Mouse (Mus musculus) kidney, adult 2 months (tissue): ENCODE measurements around the gene Abraxas2. TPM values are rescaled to one million over a fixed set of nuclear protein-coding genes. Genes with fewer than 3 reads are reported as not detected.

Experiments used
- DNase-seq: peaks from one replicate; pipeline ENCODE4 v3.0.0; 2021
- H3K27ac ChIP-seq: fragments of 200-500 bp; 2 replicates; pipeline ENCODE4 v1.5.1; 2012; ENCODE audit warnings: low read depth, low read length, control low read depth, inconsistent platforms; ENCODE audit not compliant: insufficient read depth
- H3K27me3 ChIP-seq: fragments of 200-500 bp; replicated peaks from 2 replicates; pipeline ENCODE4 v1.6.1; 2012; ENCODE audit warnings: mild to moderate bottlenecking, moderate library complexity, low read length, inconsistent platforms; ENCODE audit not compliant: control insufficient read depth, insufficient read depth
- H3K36me3 ChIP-seq: fragments of 200-500 bp; 2 replicates; pipeline ENCODE4 v1.6.1; 2012; ENCODE audit warnings: mild to moderate bottlenecking, moderate library complexity, low read length, inconsistent platforms; ENCODE audit not compliant: control insufficient read depth, insufficient read depth
- H3K4me1 ChIP-seq: fragments of 200-500 bp; 2 replicates; pipeline ENCODE4 v1.6.1; 2011; ENCODE audit warnings: low read length; ENCODE audit not compliant: control insufficient read depth, insufficient read depth
- H3K4me3 ChIP-seq: fragments of 200-500 bp; 2 replicates; pipeline ENCODE4 v1.5.1; 2011; ENCODE audit warnings: mild to moderate bottlenecking, low read depth, low read length, control low read depth; ENCODE audit not compliant: insufficient read depth
- CTCF ChIP-seq: fragments of 200-500 bp; conservative IDR thresholded peaks from 2 replicates; pipeline ENCODE4 v1.5.1; 2011; ENCODE audit warnings: low read depth, mild to moderate bottlenecking, control low read depth, low read length, moderate library complexity, mixed read lengths; ENCODE audit not compliant: insufficient read depth, insufficient read length
- POLR2A ChIP-seq: fragments of 200-500 bp; IDR thresholded peaks from one replicate; pipeline ENCODE4 v1.6.1; 2011; ENCODE audit warnings: low read depth, low read length, control low read depth
- WGBS: fragments of 180-500 bp; shearing (Covaris S2); methylation state at CpG from one replicate; pipeline ENCODE4 v1.1.7; 2018; 5-methylcytosine and 5-hydroxymethylcytosine counted together
- polyA plus RNA-seq: library from polyadenylated mRNA; depleted of rRNA; stranded (reverse); fragments of >200 nt; gene quantifications from 2 replicates; pipeline ENCODE4 v1.2.3, GENCODE M21; 2012

Abraxas2 gene
- polyA plus RNA-seq, 1 experiment = 17.9 TPM

DNA sequence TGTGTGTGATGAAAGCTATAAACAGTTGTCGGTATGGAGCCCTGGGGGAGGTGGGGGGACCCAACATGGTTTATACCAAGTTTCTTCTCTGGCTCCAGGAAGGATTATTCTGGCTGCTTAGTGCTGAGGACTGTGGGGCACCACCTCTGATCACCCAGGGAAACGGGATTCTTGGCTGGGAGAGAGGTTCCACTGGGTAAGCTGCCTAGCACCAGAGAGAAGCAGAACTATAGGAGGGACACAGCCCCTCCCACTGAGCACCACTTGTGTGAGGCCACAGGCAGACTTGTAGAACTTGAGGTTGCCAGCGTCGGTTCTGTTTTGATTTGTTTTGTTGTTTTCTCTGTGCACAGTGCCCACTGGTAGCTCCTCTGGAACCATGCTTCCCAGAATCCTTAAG, 5.1 kb upstream of the Abraxas2 start:
- Histone ChIP-seq H3K4me3 (no peak overlapping the region), H3K4me1 (peaks cover 2% of the 10 kb centered on the region; the same call in 1 of the 2 replicates), H3K36me3 (no peaks in the 10 kb centered on the region; the same call in none of the 2 replicates), H3K27me3 (no peaks in the 10 kb centered on the region), H3K27ac (no peak overlapping the region)
- TF ChIP-seq CTCF = no peak
- TF ChIP-seq POLR2A = no peak
- 78% methylated on average over 4 of the region's 4 CpGs for WGBS
- no peak for DNase-seq

DNA sequence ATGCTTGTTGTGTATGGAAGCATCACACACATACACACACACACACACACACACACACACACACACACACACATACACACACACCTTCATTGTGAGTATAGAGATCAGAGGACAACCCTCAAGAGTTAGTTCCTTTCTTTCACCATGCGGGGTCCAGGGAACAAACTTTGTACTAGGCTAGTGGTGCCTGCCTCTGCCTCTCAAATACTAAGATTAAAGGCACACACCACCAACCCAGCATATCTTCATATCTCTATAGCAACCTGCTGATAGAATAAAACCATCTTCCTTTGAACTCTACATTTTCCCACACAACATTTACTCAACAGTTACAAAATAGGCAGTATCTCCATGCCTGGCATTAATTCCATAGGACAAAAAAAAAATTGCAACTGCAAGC, 2.9 kb upstream of the Abraxas2 start:
- no peaks in the 10 kb centered on the region for H3K27me3 ChIP-seq
- no peak overlapping the region for H3K27ac ChIP-seq
- peaks cover 2% of the 10 kb centered on the region; the same call in 1 of the 2 replicates for H3K4me1 ChIP-seq
- no peak for TF ChIP-seq CTCF
- no peak for TF ChIP-seq POLR2A
- H3K36me3 ChIP-seq = no peaks in the 10 kb centered on the region
- no peak overlapping the region for H3K4me3 ChIP-seq
- DNase-seq = no peak
- WGBS = 83% methylated on average over 1 of the region's 1 CpGs

DNA sequence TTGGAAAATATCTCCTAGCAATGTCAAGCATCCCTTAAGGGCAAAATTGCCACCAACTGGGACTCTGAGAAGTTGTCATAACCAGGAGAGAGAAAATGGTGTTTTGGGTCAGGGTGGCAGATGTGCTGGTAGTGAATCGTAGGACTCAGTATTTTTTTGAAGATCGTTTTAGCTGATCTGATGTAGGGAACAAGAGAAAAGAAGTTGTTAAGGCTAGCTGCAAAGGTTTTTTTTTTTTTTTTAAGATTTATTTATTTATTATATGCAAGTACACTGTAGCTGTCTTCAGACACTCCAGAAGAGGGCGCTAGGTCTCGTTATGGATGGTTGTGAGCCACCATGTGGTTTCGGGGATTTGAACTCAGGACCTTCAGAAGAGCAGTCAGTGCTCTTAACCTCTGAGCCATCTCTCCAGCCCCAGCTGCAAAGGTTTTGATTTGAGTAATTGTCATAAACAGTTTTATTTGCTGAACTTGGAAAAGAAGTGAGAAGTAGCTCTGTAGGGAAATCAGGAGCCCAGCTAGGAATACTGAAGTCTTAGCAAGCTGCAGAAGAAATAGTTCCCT, 899 bp upstream of the Abraxas2 start:
- DNase-seq = no peak
- Histone ChIP-seq H3K4me3 (no peak overlapping the region), H3K27ac (no peak overlapping the region), H3K36me3 (no peaks in the 10 kb centered on the region), H3K4me1 (peaks cover 2% of the 10 kb centered on the region; the same call in 1 of the 2 replicates), H3K27me3 (no peaks in the 10 kb centered on the region)
- no peak for TF ChIP-seq POLR2A
- TF ChIP-seq CTCF = 0 out of 2 replicates have a peak, but pooled peaks have one; percentile 4
- WGBS = 67% methylated on average over 5 of the region's 5 CpGs

DNA sequence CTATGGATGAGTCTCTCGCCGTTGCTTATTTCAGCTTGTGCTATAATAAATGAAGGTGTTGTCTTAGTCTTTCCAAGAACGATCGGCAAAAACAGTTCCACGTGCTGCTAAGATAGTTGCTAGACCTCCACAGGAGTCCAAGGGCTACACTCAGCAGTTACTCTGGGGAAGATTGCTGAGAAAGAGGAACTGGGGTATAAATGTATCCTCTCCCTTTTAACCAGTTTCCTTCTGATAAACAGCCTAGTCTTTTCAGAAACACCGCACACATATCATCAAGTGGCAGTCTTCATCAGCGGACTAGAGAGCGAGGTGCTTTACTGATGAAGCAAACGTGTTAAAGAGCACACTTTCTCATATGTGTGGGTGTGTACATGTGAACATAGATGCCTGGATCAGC, 7.3 kb downstream of the Abraxas2 start:
- Histone ChIP-seq H3K27me3 (no peaks in the 10 kb centered on the region), H3K4me3 (no peak overlapping the region), H3K36me3 (peaks cover 2% of the 10 kb centered on the region), H3K27ac (no peak overlapping the region), H3K4me1 (peaks cover 2% of the 10 kb centered on the region; the same call in 1 of the 2 replicates)
- WGBS = 90% methylated on average over 9 of the region's 9 CpGs
- TF ChIP-seq POLR2A (no peak), CTCF (no peak)
- no peak for DNase-seq

DNA sequence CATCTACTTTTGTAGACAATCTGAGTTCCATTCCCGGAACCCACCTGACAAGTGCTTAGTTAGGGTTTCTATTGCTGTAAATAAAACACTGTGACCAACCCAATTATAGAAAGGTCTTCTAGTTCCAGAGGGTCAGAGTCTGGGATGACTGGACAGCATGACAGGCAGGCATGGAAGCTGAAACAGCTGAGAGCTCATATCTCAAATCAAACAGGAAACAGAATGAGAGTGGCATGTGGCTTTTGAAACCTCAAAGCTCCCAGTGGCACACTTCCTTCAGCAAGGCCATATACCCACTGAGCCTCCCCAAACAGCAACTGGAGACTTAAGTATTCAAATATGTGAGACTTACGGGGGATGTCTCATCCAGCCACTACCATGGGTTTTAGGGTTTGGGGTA, 14.0 kb downstream of the Abraxas2 start:
- 67% methylated on average over 2 of the region's 2 CpGs for WGBS

DNA sequence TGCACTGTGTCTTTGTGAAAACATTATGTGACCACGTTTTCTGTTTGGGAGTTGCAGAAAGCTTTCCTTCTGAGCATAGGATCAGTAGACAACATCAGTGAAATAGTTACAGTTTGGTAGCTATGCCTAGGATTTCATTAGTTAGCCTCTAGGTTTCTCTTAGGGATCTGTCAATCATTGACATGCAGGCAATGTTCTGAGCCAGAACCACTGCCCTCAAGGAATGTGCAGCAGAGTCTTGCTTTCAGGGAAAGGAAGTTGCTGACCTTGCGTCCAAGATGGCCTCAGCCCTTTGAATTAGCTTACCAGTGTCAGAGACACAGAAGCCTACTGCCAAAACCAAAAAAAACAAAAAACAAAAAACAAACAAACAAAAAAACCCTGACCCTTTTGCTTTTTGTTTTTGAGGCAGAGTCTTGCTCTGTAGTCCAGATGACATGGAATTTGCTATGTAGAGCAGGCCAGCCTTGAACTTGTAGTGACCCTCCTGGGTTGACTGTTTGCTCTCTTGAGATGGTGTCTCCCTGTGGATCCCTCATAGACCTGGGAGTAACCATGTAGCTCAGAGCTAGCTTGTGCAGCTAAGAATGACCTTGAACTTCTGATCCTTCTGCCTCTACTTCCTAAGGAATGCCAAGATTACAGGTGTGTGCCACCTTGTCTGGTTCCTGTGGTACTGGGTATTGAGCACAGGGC, 16.5 kb downstream of the Abraxas2 start:
- peak; percentile 93 for DNase-seq
- Histone ChIP-seq H3K27me3 (no peaks in the 10 kb centered on the region), H3K27ac (peak overlapping the region; percentile 88), H3K4me3 (no peak overlapping the region), H3K36me3 (peaks cover 18% of the 10 kb centered on the region), H3K4me1 (peaks cover 15% of the 10 kb centered on the region)
- TF ChIP-seq CTCF (no peak), POLR2A (no peak)
- WGBS = 26% methylated on average over 2 of the region's 2 CpGs

More for the DNA sequence above, 14.0 kb downstream of the Abraxas2 start:
- Histone ChIP-seq H3K4me3 (no peak overlapping the region), H3K36me3 (peaks cover 10% of the 10 kb centered on the region), H3K27ac (no peak overlapping the region), H3K27me3 (no peaks in the 10 kb centered on the region), H3K4me1 (peaks cover 17% of the 10 kb centered on the region)
- DNase-seq = no peak
- TF ChIP-seq CTCF (no peak), POLR2A (no peak)

DNA sequence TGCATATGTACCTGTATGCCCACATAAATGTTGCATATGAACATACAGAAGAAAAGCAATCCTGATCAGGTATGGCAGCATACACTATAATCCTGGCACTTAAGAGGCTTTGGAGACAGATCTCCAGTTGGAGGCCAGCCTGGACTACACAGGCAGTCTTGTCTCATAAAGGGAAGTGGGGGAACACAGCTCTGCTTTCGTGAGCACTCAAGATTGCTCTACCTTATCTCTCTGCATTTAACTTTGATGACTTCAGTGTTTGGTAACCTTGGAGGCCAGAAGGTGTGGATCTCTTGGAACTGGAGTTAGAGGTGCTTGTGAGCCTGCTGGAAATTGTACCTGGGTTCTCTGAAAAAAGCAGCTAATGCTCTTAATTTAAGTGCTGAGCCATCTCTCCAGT, 21.3 kb downstream of the Abraxas2 start:
- H3K36me3 ChIP-seq = peaks cover 17% of the 10 kb centered on the region
- no peak overlapping the region for H3K27ac ChIP-seq
- no peak for DNase-seq
- 100% methylated on average over 1 of the region's 1 CpGs for WGBS
- H3K4me3 ChIP-seq = no peak overlapping the region
- H3K4me1 ChIP-seq = peaks cover 9% of the 10 kb centered on the region
- H3K27me3 ChIP-seq = no peaks in the 10 kb centered on the region
- TF ChIP-seq POLR2A (no peak), CTCF (no peak)
